Mouse (Mus musculus): Measurements from ENCODE around the gene Klk5. TPM values are rescaled to one million over a fixed set of nuclear protein-coding genes. Genes with fewer than 3 reads are reported as not detected.

Gene Klk5
- total and polyA plus RNA-seq, 2 experiments from 2014 or later = not detected

DNA sequence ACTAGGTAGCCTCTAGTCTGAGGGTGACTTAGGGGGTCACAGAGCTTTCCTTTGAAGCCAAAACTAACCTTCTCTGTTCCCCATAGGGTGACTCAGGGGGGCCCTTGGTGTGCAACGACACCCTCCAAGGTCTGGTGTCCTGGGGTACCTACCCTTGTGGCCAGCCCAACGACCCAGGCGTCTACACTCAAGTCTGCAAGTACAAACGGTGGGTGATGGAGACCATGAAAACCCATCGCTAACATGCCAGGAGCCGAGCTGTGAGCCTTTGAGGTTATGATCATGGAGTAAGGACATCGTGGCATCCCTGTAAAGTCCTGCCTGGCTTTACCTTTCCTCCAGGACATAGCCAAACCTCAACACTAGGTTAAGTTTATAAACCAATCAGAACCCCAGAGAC is 26.6 kb upstream of the Klk5 start:
- Histone ChIP-seq H3K4me2 (ENCODE audit: low read depth, low read length, poor library complexity, severe bottlenecking) (no peak overlapping the region), H3K4me3 (ENCODE audit: low read depth, low read length) (no peak overlapping the region), H3K36me3 (ENCODE audit: insufficient read depth, low read length) (no peaks in the 10 kb centered on the region), H3K9ac (replicated peaks; ENCODE audit: low read length, poor library complexity, severe bottlenecking) (no peak overlapping the region), H3K4me1 (ENCODE audit: insufficient read depth, low read length) (no peaks in the 10 kb centered on the region), H3K9me3 (ENCODE audit: low read length) (no peaks in the 10 kb centered on the region), H3K27ac (ENCODE audit: low read depth, low read length) (no peak overlapping the region), H3K27me3 (ENCODE audit: insufficient read depth, low read length) (no peaks in the 10 kb centered on the region)
- ATAC-seq (ENCODE audit: low FRiP score) = no peak
- no peak for DNase-seq (ENCODE audit: low spot score)
- TF ChIP-seq CTCF (IDR thresholded peaks at IDR 0.05) = no peak
- 88% methylated on average over 7 of the region's 7 CpGs for WGBS

GRCm38 (mm10) chr7:43816746-43817145 is 25.0 kb upstream of the Klk5 start:
- no peaks in the 10 kb centered on the region for H3K9me3 ChIP-seq (ENCODE audit: low read length)
- H3K27ac ChIP-seq (ENCODE audit: low read depth, low read length) = no peak overlapping the region
- DNase-seq (ENCODE audit: low spot score) = no peak
- no peaks in the 10 kb centered on the region for H3K27me3 ChIP-seq (ENCODE audit: insufficient read depth, low read length)
- no peaks in the 10 kb centered on the region for H3K4me1 ChIP-seq (ENCODE audit: insufficient read depth, low read length)
- no peak overlapping the region for H3K4me2 ChIP-seq (ENCODE audit: low read depth, low read length, poor library complexity, severe bottlenecking)
- TF ChIP-seq CTCF (IDR thresholded peaks at IDR 0.05) = no peak
- ATAC-seq (ENCODE audit: low FRiP score) = no peak
- H3K4me3 ChIP-seq (ENCODE audit: low read depth, low read length) = no peak overlapping the region
- H3K9ac ChIP-seq (replicated peaks; ENCODE audit: low read length, poor library complexity, severe bottlenecking) = no peak overlapping the region
- H3K36me3 ChIP-seq (ENCODE audit: insufficient read depth, low read length) = no peaks in the 10 kb centered on the region

DNA sequence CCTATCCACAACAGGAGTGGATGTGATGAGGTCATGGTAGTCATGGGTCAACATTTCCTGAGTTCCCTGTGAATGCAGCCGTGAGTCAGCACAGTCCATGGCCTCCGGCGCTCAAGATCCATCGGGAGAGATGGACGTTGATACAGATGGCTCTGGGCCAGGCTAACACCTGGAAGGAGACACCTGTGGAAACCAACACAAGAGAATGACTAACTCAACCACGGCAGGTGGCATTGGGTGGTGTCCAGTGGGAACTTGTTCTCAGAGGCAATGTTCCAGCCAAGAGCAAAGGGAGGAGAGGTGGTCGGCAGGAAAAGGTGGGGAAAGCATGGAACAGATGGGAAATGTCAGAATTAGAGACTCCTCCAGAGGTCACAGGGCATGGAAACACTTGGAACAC is 20.2 kb upstream of the Klk5 start:
- H3K27ac ChIP-seq (ENCODE audit: low read depth, low read length) = no peak overlapping the region
- no peak overlapping the region for H3K4me3 ChIP-seq (ENCODE audit: low read depth, low read length)
- H3K36me3 ChIP-seq (ENCODE audit: insufficient read depth, low read length) = no peaks in the 10 kb centered on the region
- H3K9me3 ChIP-seq (ENCODE audit: low read length) = no peaks in the 10 kb centered on the region
- H3K27me3 ChIP-seq (ENCODE audit: insufficient read depth, low read length) = no peaks in the 10 kb centered on the region
- no peak for TF ChIP-seq CTCF (IDR thresholded peaks at IDR 0.05)
- ATAC-seq (ENCODE audit: low FRiP score) = no peak
- H3K4me2 ChIP-seq (ENCODE audit: low read depth, low read length, poor library complexity, severe bottlenecking) = no peak overlapping the region
- no peak for DNase-seq (ENCODE audit: low spot score)
- H3K9ac ChIP-seq (replicated peaks; ENCODE audit: low read length, poor library complexity, severe bottlenecking) = no peak overlapping the region
- H3K4me1 ChIP-seq (ENCODE audit: insufficient read depth, low read length) = no peaks in the 10 kb centered on the region
- WGBS = 93% methylated on average over 7 of the region's 7 CpGs

DNA sequence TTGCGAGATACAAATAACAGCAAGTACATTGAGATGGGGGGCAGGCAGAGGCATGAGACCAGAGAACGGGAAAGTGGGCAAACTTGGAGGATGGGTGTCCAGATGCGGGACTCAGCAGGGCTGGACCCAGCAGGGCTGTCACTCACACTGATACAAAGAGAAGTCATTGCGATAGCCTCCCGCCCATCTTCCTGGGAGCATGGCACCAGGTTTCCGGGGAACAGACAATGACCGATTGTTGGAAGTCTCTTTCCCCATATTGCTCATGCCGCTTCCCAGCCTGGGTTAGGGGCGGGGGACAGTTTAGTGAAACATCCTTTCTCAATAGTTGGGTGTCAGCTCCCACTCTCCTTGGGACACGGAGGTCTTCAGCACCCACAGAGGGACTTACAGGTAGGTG is 17.6 kb upstream of the Klk5 start, which contains the start of gene Klk6:
Gene Klk6 (plus strand): TSS at position 301 of the 400 bp plus-strand sequence.
- no peaks in the 10 kb centered on the region for H3K4me1 ChIP-seq (ENCODE audit: insufficient read depth, low read length)
- no peak within 1 kb of the TSS for H3K9ac ChIP-seq (replicated peaks; ENCODE audit: low read length, poor library complexity, severe bottlenecking)
- no peak within 1 kb of the TSS for H3K4me2 ChIP-seq (ENCODE audit: low read depth, low read length, poor library complexity, severe bottlenecking)
- no peak within 1 kb of the TSS for H3K27ac ChIP-seq (ENCODE audit: low read depth, low read length)
- no peaks in the 10 kb centered on the region for H3K36me3 ChIP-seq (ENCODE audit: insufficient read depth, low read length)
- no peak for TF ChIP-seq CTCF (IDR thresholded peaks at IDR 0.05)
- H3K9me3 ChIP-seq (ENCODE audit: low read length) = no peaks in the 10 kb centered on the region
- DNase-seq (ENCODE audit: low spot score) (no peak), ATAC-seq (ENCODE audit: low FRiP score) (no peak)
- 79% methylated on average over 10 of the region's 10 CpGs for WGBS
- H3K4me3 ChIP-seq (ENCODE audit: low read depth, low read length) = no peak within 1 kb of the TSS
- H3K27me3 ChIP-seq (ENCODE audit: insufficient read depth, low read length) = no peaks in the 10 kb centered on the region

DNA sequence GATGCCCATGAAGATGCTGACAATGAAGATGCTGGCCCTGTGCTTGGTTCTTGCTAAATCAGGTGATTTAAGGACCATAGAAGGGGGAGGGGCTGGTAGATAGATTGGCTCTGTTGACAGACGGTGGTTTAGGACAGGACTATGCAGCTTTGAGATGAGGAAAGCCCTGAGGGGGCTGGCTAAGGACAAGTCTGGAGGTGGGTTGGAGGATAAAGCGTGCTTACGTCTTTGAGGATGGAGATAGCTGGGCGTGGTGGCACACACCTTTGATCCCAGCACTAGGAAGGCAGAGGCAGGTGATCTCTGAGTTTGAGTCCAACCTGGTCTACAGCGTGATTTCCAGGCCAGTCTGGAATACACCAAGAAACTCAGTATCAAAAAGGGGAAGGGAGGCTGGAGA is 15.7 kb upstream of the Klk5 start:
- Histone ChIP-seq H3K9me3 (ENCODE audit: low read length) (no peaks in the 10 kb centered on the region), H3K36me3 (ENCODE audit: insufficient read depth, low read length) (no peaks in the 10 kb centered on the region), H3K27me3 (ENCODE audit: insufficient read depth, low read length) (no peaks in the 10 kb centered on the region), H3K27ac (ENCODE audit: low read depth, low read length) (no peak overlapping the region), H3K4me1 (ENCODE audit: insufficient read depth, low read length) (no peaks in the 10 kb centered on the region), H3K4me2 (ENCODE audit: low read depth, low read length, poor library complexity, severe bottlenecking) (no peak overlapping the region), H3K9ac (replicated peaks; ENCODE audit: low read length, poor library complexity, severe bottlenecking) (no peak overlapping the region), H3K4me3 (ENCODE audit: low read depth, low read length) (no peak overlapping the region)
- no peak for DNase-seq (ENCODE audit: low spot score)
- WGBS = 84% methylated on average over 5 of the region's 5 CpGs
- ATAC-seq (ENCODE audit: low FRiP score) = no peak
- TF ChIP-seq CTCF (IDR thresholded peaks at IDR 0.05) = no peak

DNA sequence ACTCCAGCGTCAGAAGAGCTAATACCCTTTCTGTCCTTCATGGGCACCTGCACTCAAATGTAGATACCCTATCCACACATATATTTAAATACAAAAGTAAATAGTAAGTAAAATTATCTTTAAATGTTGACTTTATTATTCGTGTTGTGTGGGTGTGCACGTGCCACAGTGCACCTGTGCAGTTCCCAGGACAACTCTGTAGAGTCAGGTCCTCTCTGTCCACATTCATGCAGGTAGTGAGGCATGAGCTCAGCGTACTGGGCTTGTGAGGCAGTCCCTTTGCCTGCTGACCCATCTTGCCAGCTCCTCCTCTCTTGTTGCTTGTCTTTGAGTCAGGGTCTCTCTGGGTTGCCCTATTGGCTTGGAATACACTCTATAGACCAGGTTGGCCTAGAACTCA is 14.1 kb upstream of the Klk5 start:
- H3K4me3 ChIP-seq (ENCODE audit: low read depth, low read length) = no peak overlapping the region
- TF ChIP-seq CTCF (IDR thresholded peaks at IDR 0.05) = no peak
- H3K4me2 ChIP-seq (ENCODE audit: low read depth, low read length, poor library complexity, severe bottlenecking) = no peak overlapping the region
- no peaks in the 10 kb centered on the region for H3K9me3 ChIP-seq (ENCODE audit: low read length)
- H3K36me3 ChIP-seq (ENCODE audit: insufficient read depth, low read length) = no peaks in the 10 kb centered on the region
- no peaks in the 10 kb centered on the region for H3K27me3 ChIP-seq (ENCODE audit: insufficient read depth, low read length)
- no peak overlapping the region for H3K27ac ChIP-seq (ENCODE audit: low read depth, low read length)
- 83% methylated on average over 4 of the region's 4 CpGs for WGBS
- H3K4me1 ChIP-seq (ENCODE audit: insufficient read depth, low read length) = no peaks in the 10 kb centered on the region
- H3K9ac ChIP-seq (replicated peaks; ENCODE audit: low read length, poor library complexity, severe bottlenecking) = no peak overlapping the region
- ATAC-seq (ENCODE audit: low FRiP score) = no peak
- DNase-seq (ENCODE audit: low spot score) = no peak
